Mouse (Mus musculus): ENCODE measurements around the gene Top2a.

Gene Top2a

DNA sequence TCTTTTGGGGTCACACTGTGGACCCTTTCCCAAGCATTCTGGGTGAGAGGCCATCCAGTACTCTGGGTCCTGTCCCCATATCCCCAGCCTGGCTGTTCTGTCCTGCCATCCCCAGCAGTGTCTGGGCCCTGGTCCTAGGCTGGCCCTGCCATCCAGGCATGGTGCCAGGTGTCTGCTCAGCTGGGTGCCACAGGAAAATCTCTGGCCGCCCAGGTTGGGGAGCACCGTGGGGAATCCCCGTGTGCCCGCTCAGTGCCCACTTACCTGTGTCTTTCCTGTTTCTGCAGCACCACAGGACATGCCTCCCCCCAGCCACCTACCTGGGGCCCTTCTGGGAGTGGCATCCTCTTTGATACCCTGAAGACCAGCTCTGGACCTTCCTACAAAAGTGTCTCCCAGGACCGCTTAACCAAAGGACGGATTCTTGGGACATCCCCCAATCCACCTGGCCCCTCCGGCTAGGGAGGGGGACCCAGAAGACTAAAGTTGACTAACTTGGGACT is 74.0 kb downstream of the Top2a start:
- no peak for DNase-seq (ENCODE audit: low spot score in 2 of 2)

DNA sequence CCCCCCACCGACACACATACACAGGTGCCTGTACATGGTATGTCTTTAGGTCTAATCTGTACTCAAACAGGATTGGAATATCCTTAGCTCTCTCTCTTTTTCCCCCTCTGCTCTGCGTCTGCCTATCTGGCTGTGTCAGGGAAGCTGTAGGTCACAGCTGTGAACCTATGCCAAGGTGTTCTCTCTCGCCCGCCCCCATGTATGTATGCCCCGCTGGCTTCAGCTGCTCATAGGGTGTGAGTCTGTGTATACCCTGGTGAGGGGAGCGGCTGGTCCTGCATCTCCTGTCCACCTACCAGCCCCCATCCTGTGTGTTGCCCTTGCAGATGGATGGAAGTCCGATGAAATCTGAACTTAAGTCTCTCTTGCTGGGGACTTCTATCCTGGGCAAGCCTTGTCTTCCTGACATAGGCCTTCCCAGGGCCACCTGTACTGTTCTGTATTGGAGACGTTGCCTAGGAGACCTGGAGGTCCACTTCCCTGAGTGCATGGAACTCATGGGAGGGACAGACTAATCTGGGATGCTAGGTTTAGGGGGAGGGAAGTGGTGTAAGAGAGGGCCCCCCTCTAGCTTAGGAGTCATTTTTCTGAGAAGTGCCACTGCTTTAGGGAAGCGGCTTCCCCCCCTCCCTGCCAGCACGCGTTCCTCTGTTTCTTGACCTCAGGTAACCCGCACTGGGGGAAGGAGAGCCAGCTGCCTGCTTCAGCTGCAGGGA is 74.6 kb downstream of the Top2a start:
- no peak for DNase-seq (ENCODE audit: low spot score in 2 of 2)

DNA sequence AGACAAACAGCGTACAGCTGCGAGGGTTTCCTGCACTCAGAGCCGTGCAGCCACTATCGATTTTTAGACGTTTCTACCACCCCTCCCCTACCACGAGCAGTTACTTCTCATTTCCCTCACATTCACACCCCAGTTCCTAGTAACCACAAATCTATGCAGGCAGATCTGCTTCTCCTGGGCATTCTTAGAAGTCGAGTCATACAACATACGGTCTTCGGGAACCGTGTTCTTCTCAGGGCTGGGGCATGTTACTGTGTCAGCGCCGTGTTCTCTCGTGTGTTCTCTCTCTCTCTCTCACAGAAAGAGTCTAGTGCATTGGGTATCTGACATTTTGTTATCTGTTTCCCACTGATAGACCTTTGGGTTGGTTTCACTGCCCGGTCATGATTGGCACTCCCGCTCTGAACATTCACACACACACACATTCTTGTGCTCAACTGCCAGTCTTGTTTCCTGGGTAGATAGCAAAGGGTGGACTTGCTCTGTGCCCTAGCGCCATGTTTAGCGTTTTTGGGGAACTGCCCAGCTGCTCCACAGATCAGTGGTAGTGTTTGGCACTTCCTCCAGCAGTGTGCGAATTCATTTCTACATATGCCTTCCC is 75.9 kb downstream of the Top2a start:
- DNase-seq (ENCODE audit: low spot score in 2 of 2) = no peak

DNA sequence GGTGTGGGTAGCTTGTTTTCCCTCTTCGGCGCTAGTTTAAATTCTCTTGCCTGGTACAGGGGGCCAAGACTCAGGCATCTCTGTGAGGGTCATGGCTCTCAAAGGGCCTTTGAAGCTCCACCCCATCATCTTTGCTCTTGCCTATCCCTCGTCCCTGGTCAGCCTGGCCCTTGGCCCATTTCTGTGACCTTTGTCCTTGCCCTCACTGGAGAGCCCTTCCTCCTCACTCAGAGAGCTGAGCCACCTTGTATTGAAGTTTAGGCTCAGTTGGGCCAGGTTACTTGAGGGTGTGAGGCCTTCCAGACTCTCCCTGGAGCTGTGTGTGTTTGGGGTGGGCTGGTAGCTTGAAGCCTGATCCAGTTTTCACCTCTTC is 78.4 kb downstream of the Top2a start:
- no peak for DNase-seq (ENCODE audit: low spot score in 2 of 2)

DNA sequence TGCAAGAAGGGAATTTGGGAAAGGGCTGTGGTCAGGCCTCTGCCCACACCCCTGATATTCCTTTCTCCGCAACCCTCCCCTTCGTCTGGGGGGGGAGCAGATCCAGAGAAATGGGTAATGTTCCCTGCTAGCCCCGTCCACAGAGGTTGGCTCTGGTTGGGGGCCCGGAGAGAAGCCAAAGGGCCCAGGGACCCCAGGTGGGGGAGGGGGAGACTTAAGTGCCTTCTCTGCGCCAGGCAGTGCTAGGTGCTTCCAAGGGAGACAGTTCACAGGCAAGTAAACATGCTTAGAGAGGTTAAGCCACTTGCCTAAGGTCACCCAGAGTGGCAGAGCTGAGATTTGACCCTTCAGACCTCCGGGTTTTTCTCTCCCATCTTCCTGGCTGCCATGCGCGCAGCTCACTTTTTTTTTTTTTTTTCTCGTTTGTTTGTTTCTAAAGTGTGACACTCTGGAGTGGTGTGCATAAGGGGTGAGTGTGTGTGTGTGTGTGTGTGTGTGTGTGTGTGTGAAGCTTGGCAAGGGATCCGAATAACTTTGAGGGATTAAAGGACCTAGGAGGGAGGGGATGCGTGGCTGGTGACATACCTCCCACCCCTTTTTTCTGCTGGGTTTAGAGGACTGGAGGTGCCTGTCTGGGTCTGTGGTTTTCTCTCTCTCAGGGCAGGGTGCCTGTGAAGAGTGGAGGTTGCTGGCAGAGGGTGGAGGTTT is 78.9 kb downstream of the Top2a start:
- no peak for DNase-seq (ENCODE audit: low spot score in 2 of 2)

DNA sequence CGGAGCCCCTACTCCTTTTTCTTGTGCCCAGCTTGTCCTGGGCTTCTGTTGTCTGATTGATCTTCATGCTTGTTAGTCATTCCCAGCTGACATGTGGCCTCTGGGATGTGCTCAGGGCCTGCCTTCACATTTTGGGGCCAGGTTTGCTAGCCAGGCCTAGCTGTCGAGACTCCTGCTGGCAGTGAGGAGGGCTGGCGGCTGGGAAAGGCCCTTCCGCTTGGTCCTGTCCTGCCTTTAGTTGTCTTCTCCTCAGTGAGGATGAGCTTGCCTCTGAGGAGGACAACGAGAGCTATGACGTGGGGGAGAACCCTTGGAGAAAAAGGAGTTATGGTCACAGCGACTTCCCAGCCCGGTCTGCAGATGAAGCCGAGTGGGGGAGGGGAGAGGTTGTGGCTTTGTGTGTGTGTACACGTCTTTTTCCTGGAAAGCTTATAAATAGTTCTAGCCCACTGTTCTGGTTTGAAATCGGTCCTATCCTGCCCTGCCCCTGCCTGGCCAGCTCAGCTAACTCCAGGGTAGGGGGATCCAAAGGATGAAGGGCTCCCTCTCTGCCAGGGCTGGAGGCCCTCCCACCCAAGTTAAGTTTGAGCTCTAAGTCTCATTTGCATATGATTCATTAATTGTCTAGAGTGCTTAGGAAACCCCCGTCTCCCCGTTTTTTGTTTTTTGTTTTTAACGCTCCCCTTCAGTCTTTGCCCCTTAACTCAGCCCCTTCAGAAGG is 80.1 kb downstream of the Top2a start:
- DNase-seq (ENCODE audit: low spot score in 2 of 2) = no peak
